Mouse (Mus musculus): ENCODE results near the gene Tmem132d. TPM values are rescaled to one million over a fixed set of nuclear protein-coding genes. Genes with fewer than 3 reads are reported as not detected.

The Tmem132d gene
- polyA plus RNA-seq, 3 experiments from 2014 or later = not detected

DNA sequence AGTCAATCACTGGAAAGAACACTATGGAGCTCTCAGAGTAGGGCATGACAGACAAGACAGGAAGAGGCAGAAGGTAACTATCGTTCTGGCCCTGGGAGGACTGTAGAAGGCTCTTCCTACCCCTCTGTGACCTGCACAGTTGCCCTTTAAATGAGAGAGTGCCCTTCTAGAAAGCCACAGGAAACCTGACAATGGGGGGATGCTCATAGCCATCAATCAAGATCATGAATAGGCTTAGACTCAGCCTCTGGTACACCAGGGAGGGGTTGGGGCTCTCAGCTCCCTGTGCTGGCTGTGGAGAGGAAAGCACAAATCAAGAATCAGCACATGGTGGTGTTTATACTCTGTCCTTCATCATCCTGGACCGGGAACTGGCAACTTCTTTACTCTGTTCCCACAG, 227.2 kb downstream of the Tmem132d start:
- no peak for ATAC-seq

DNA sequence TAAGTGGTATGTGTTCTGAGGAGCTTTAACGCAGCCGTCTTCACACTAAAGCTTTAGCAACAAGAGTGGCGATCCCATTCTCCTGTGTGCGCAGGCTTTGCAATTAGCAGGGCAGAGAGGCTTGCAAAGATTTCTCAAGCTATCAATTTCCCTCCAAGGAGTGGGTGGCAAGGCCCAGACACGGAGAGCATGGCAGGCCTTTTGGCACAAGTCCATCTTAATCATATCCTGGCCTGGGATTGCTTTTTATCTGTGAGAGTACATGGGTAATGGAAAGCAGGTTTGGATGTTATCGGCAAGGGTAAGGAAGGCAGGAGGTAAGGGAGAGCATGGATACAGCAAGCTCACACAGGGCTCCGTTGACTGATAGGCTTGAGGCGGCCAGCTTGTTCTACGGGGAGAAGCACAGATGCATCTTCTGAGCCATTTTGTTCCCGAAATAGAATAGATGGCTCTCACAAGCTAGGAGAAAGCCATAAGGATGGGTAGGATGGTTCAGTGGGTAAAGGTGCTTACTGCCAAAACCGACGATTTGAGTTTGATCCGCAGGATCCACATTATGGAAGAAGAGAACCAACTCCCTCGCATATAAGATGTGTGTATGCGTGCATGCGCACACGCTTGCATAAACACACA, 228.1 kb downstream of the Tmem132d start:
- ATAC-seq = no peak

- ATAC-seq = no peak
Measured at GRCm38 (mm10) chr5:128203879-128204581, 228.8 kb downstream of the Tmem132d start.

DNA sequence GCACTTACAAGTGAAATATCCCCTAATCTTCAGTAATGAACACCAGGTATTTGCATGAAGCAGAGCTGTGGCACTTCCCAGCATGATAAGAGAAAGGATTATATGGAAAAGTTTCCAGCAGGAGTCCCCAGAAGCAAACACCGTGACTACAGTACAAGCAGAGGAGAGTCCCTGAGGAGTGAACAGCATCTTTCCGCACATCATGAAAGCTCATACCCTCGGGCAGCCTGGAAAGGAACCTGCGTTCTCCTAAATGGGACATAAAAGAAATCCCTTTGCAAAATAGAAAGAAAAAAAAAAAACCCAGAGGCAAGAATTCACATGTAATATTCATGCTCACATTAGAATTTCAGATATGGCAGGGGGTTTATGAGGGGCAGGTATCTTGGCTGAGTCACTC, 238.8 kb downstream of the Tmem132d start:
- ATAC-seq = no peak

GRCm38 (mm10) chr5:128192485-128193055, 240.3 kb downstream of the Tmem132d start:
- ATAC-seq = no peak

GRCm38 (mm10) chr5:128191710-128192109, 241.2 kb downstream of the Tmem132d start:
- no peak for ATAC-seq

GRCm38 (mm10) chr5:128190243-128190820, 242.5 kb downstream of the Tmem132d start:
- no peak for ATAC-seq

DNA sequence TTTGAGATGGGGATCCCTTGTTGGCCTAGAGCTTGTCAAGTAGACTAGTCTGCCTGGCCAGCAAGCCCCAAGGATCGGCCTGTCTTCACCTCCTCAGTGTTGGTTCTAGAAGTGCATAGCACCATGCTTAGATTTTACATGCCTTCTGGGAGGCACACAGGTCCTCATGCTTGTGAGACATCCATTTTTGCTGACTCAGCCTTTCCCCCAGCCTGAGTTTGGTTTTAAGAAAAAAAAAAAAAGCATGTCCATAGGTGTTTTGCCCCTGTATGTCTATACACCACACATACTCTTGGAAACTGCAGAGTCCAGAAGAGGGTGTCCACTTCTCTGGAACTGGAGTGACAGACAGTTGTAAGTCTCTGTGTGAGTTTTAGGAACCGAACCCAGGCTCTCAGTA, 256.6 kb downstream of the Tmem132d start:
- no peak for ATAC-seq

DNA sequence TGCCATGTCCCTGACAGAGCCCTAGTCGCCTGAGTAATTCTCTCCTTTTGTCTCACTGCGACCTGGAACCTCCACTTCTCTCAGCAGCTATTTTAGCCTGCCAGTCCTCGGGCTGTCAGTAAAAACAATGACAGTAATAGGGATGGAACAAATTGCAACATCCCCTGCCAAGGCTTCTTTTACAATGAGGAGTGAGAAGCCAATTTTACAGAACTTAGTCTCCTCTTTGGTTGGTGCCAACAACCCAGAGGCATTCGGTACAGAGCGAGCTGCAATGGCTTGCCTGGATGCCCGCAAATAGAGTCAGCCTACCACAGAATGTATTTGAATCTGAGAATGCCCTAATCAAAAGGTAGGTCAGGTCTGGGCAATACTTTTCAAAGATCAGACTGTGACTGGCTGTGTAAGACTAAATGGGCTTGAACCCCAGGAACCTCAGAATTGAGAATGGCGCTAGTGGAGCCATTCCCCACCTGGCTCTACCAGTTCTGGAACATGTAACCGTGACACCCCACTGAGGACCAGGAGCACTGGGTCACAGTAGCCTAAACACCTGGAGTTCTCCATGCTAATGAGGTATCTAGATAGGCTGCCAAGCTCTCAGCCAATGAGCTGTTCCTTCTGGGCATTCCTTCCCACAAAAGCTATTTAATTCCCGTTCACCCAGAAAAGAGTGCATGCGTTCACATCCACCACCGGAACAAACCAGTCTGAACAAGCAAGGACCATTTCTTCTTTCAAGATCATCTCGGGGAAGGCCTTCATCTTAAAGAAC, 273.8 kb downstream of the Tmem132d start:
- no peak for ATAC-seq

DNA sequence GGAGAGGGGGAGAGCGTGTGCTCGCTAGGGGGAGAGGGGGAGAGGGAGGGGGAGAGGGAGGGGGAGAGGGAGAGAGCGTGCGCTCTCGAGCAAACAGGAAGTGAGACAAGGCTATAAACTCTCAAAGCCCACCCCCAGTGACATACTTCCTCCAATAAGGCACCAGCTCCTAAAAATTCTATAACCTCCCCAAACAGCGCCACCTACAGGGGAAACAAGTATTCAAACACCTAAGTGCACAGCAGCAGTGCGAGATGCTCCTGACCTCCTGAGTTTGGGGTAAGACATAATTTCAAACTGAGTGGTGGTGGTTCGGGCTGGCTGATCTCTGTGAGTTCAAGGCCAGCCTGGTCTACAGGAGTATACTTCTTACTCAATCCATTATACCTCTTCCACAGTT, 281.4 kb downstream of the Tmem132d start:
- no peak for ATAC-seq

- no peak for ATAC-seq
Measured at GRCm38 (mm10) chr5:128146901-128147645, 285.8 kb downstream of the Tmem132d start.

GRCm38 (mm10) chr5:128144799-128145198, 288.1 kb downstream of the Tmem132d start:
- ATAC-seq = no peak

- no peak for ATAC-seq
Measured at GRCm38 (mm10) chr5:128136818-128137217, 296.1 kb downstream of the Tmem132d start.

- no peak for ATAC-seq
Measured at GRCm38 (mm10) chr5:128122656-128123055, 310.2 kb downstream of the Tmem132d start.

GRCm38 (mm10) chr5:128119171-128119570, 313.7 kb downstream of the Tmem132d start:
- ATAC-seq = no peak

- no peak for ATAC-seq
Measured at GRCm38 (mm10) chr5:128113107-128113506, 319.8 kb downstream of the Tmem132d start.

DNA sequence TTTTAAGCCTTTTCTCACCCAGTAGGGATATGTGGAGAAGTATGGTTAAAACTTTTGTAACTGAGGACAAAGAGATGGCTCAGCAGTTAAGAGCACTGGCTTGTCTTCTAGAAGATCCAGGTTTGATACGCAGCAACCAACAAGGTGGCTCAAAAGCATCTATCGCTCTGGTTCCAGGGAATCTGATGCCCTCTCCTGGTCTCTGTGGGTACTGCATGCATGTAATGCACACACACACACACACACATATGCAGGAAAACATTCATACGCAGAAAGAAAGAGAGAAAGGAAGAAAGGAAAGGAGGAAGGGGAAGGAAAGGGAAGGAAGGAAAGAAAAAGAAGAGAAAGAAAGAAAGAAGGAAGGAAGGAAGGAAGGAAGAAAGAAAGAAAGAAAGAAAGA, 320.4 kb downstream of the Tmem132d start:
- no peak for ATAC-seq

DNA sequence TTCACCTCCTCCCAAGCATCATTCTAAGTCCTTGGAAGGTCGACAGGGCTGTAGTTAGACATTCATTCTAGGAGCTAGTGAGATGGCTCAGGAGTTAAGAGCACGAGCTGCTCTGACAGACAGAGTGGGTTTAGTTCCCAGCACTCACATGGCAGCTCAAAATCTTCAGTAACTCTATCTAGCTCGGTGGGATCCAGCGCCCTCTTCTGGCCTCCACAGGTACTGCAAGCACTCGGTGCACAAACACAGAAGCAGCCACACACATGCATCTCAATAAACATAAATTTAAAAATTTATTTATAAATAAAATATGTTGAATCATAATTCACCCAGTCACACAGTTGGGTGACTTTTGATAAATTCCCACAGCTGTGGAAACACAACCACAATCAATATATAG, 321.2 kb downstream of the Tmem132d start:
- no peak for ATAC-seq

DNA sequence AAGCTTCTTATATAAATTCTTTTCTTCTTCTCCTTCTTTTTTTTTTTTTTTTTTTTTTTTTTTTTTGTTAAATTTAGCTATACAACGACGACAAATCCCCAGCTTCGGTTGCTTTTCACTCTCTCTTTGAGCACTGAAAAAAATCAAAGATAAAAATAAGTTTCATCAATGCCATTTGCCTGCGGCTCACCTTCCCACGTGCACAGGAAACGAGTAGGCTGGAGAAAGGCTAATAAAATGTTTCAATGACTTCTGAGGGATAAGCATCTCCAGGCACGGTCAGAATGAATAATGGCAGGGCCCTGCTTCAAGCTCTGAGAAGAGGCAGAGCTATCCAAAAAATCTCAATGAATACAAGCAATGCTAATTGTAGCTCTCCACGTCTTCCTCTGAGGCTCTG, 330.3 kb downstream of the Tmem132d start:
- ATAC-seq = no peak

GRCm38 (mm10) chr5:128100331-128100730, 332.5 kb downstream of the Tmem132d start:
- ATAC-seq = no peak

DNA sequence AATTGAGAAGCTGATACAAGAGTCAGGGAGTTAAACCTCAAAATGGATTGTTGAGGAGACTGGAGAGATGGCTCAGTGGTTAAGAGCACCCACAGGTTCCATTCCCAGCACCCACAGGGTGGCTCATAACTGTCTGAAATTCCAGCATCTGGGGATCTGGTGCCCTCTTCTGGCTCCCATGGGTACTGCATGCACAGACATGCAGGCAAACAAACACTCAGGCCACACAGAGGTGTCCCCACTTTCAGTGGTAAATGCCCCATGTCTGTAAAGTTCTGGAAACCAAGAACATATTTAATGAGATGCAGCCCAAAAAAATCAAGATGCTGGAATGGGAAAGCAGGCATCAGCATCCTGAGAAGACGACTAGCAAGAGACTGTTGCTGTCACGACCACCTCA, 333.4 kb downstream of the Tmem132d start:
- no peak for ATAC-seq

DNA sequence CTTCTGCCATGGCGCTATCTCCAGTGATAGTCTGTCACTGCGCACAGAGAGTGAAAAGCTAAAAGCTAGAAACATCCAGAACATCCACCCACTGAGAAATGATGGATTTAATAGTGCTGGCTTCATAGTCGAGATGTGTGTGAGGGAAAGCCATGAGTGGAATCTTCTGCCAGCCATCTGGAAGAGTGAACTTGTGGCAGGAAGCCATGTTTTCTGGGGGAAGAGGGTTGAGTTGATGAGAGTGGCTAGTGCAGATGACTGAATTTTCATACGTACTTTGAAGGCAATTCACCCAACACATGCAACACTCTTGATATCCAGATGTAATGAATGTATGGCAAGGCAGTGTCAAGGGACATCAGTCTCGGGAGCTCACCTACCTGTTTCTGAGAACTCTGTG, 342.3 kb downstream of the Tmem132d start:
- ATAC-seq = no peak

Measured in inflammation-experienced regulatory T-cells, adult 6 months (primary cell).